Mouse (Mus musculus) T-cell, adult 2 months (primary cell): ENCODE results near the gene Phf14.
"Not testable (repeated sequence)": the region's sequence is repeated elsewhere in the genome, so short reads cannot be mapped to it uniquely, and the experiment has no call there.

ENCODE experiments used
- DNase-seq: peaks from one replicate; pipeline ENCODE4 v3.0.0; 2022; ENCODE audit warnings: low spot score

Gene Phf14

GRCm38 (mm10) chr6:11907269-11908032, at the start of gene Phf14, which contains the start of gene Ndufa4:
Phf14 (plus strand) TSS chr6:11907809.
Ndufa4 (minus strand) TSS chr6:11907497.
- peak; percentile 87 for DNase-seq

- DNase-seq: not testable (repeated sequence)
These were observed 32.2 kb upstream of the Phf14 start for GRCm38 (mm10) chr6:11875364-11875763.

GRCm38 (mm10) chr6:11900809-11901310, 6.7 kb upstream of the Phf14 start:
- DNase-seq: peak; percentile 4

GRCm38 (mm10) chr6:11906890-11907268, 730 bp upstream of the Phf14 start:
- DNase-seq: no peak

- no peak for DNase-seq
These were observed 561 bp downstream of the Phf14 start for GRCm38 (mm10) chr6:11908170-11908569.

- DNase-seq: peak; percentile 89
These were observed 18.0 kb downstream of the Phf14 start for GRCm38 (mm10) chr6:11925496-11926041.

- peak; percentile 12 for DNase-seq
These were observed 18.5 kb downstream of the Phf14 start for GRCm38 (mm10) chr6:11926082-11926595.

GRCm38 (mm10) chr6:11927485-11927884, 19.9 kb downstream of the Phf14 start:
- DNase-seq: no peak

- no peak for DNase-seq
These were observed 25.8 kb downstream of the Phf14 start for GRCm38 (mm10) chr6:11933403-11933802.

- no peak for DNase-seq
These were observed 33.3 kb downstream of the Phf14 start for GRCm38 (mm10) chr6:11940895-11941294.

- no peak for DNase-seq
These were observed 34.5 kb downstream of the Phf14 start for GRCm38 (mm10) chr6:11942089-11942488.

- DNase-seq: no peak
These were observed 40.5 kb downstream of the Phf14 start for GRCm38 (mm10) chr6:11948100-11948499.

- DNase-seq: no peak
These were observed 52.6 kb downstream of the Phf14 start for GRCm38 (mm10) chr6:11960172-11960571.

GRCm38 (mm10) chr6:11993782-11994181, 86.2 kb downstream of the Phf14 start:
- no peak for DNase-seq

GRCm38 (mm10) chr6:11998576-11998975, 91.0 kb downstream of the Phf14 start:
- DNase-seq: no peak

- no peak for DNase-seq
These were observed 91.9 kb downstream of the Phf14 start for GRCm38 (mm10) chr6:11999506-11999905.

- no peak for DNase-seq
These were observed 97.8 kb downstream of the Phf14 start for GRCm38 (mm10) chr6:12005455-12005854.

GRCm38 (mm10) chr6:12006001-12006400, 98.4 kb downstream of the Phf14 start:
- no peak for DNase-seq

GRCm38 (mm10) chr6:12012103-12012502, 104.5 kb downstream of the Phf14 start:
- DNase-seq: no peak

GRCm38 (mm10) chr6:12014035-12014434, 106.4 kb downstream of the Phf14 start:
- no peak for DNase-seq

GRCm38 (mm10) chr6:12014733-12015132, 107.1 kb downstream of the Phf14 start:
- no peak for DNase-seq

- DNase-seq: no peak
These were observed 112.1 kb downstream of the Phf14 start for GRCm38 (mm10) chr6:12019736-12020135.

GRCm38 (mm10) chr6:12020156-12020555, 112.5 kb downstream of the Phf14 start:
- DNase-seq: no peak
